Mouse (Mus musculus) heart, adult 10 weeks (tissue): ENCODE results near the gene Bcl2a1a. TPM values are rescaled to one million over a fixed set of nuclear protein-coding genes. Genes with fewer than 3 reads are reported as not detected.

Source experiments
- polyA plus RNA-seq: library from polyadenylated mRNA; stranded (reverse); fragments of 350-450 nt; fragmentation: Illumina TruSeq; extraction: RNeasy Lipid Tissue Mini Kit (QIAGEN cat#74804); gene quantifications from one replicate; pipeline ENCODE4 v1.2.3, GENCODE M21; 2014; ENCODE audit warnings: low read depth, low replicate concordance

Gene Bcl2a1a
- polyA plus RNA-seq = not detected

GRCm38 (mm10) chr9:88956670-88957153 is at the start of gene Bcl2a1a:
Gene Bcl2a1a (plus strand): TSS chr9:88956900.

Other genes with a start within 250 kb of the Bcl2a1a start
- 20.5 TPM for gene Mthfsl, start 236.6 kb upstream of the Bcl2a1a start, polyA plus RNA-seq
- gene Bcl2a1d, start 225.0 kb upstream of the Bcl2a1a start, polyA plus RNA-seq = not detected
- gene Trim43c, start 117.7 kb upstream of the Bcl2a1a start, polyA plus RNA-seq = not detected
- not detected for gene Trim43b, start 135.9 kb downstream of the Bcl2a1a start, polyA plus RNA-seq
- 0.84 TPM for gene Bcl2a1b, start 242.3 kb downstream of the Bcl2a1a start, polyA plus RNA-seq
- not detected for gene Gm29094, start 242.5 kb downstream of the Bcl2a1a start, polyA plus RNA-seq